Mouse (Mus musculus) cortical plate, adult 2 months (tissue): ENCODE data around the gene Wbp1. TPM values are rescaled to one million over a fixed set of nuclear protein-coding genes. Genes with fewer than 3 reads are reported as not detected.

ENCODE experiments used
- H3K27ac ChIP-seq: fragments of 200-500 bp; 2 replicates; pipeline ENCODE4 v1.5.1; 2012; ENCODE audit warnings: low read length, control low read depth, inconsistent platforms; ENCODE audit not compliant: insufficient read depth
- H3K4me1 ChIP-seq: fragments of 200-500 bp; 2 replicates; pipeline ENCODE4 v1.6.1; 2011; ENCODE audit warnings: low read length; ENCODE audit not compliant: control insufficient read depth, insufficient read depth
- H3K4me3 ChIP-seq: fragments of 200-500 bp; 2 replicates; pipeline ENCODE4 v1.5.1; 2011; ENCODE audit warnings: mild to moderate bottlenecking, low read length, control low read depth; ENCODE audit not compliant: insufficient read depth
- CTCF ChIP-seq: fragments of 200-500 bp; IDR thresholded peaks from 2 replicates; pipeline ENCODE4 v1.5.1; 2011; ENCODE audit warnings: mild to moderate bottlenecking, control low read depth, low read length; ENCODE audit not compliant: insufficient read depth; ENCODE audit errors: extremely low read depth
- POLR2A ChIP-seq: fragments of 200-500 bp; IDR thresholded peaks from 2 replicates; pipeline ENCODE4 v1.6.1; 2011; ENCODE audit warnings: mild to moderate bottlenecking, low read length, control low read depth; ENCODE audit not compliant: insufficient read depth; ENCODE audit errors: extremely low read depth
- polyA plus RNA-seq: library from polyadenylated mRNA; depleted of rRNA; stranded (reverse); fragments of >200 nt; gene quantifications from 2 replicates; pipeline ENCODE4 v1.2.3, GENCODE M21; 2012

The Wbp1 gene
- polyA plus RNA-seq, 1 experiment = 74.4 TPM

DNA sequence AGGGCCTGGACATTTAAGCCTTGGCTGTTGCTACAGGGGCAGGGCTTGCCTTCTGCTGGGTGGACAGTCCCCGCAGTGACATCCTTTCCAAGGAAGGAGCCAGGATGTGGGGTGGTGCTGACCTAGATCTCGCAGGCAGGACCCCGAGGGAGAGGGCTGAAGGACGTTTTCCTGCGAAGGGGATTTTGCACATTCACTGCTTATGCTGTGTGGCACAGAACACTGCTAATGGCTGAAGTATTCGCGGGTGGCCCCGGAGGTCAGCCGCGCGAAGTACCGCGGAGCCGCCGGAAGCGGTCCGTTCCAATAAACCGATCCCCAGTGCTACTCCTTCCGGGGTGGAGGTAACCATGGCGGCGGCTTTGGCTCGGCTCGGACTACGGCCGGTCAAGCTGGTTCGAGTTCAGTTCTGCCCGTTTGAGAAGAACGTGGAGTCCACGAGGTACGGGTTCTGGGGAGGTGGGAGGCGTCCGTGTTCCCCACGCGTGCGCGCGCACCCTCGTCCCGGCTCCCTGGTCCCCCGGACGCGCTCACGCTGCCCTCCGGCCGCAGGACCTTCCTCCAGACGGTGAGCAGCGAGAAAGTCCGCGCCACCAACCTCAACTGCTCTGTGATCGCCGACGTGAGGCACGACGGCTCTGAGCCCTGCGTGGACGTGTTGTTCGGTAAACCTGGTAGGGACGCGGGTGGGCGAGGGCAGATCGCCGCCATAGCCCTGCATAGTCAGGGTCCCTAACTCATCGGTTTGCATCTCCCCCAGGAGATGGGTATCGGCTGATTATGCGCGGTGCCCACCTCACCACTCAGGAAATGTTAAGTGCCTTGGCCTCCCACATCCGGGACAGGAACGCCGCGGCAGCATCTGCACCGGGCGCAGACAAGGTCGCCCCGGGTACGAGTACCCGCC is 12.3 kb downstream of the Wbp1 start, which contains the start of gene Mrpl53:
TSS of gene Mrpl53 (plus strand) at position 279 of the 907 bp plus-strand sequence.
- peak within 1 kb of the TSS; percentile 98 for H3K4me3 ChIP-seq
- peak within 1 kb of the TSS; percentile 84 for H3K27ac ChIP-seq
- H3K4me1 ChIP-seq = peaks cover 5% of the 10 kb centered on the region
- TF ChIP-seq CTCF = no peak
- peak; percentile 88 for TF ChIP-seq POLR2A

DNA sequence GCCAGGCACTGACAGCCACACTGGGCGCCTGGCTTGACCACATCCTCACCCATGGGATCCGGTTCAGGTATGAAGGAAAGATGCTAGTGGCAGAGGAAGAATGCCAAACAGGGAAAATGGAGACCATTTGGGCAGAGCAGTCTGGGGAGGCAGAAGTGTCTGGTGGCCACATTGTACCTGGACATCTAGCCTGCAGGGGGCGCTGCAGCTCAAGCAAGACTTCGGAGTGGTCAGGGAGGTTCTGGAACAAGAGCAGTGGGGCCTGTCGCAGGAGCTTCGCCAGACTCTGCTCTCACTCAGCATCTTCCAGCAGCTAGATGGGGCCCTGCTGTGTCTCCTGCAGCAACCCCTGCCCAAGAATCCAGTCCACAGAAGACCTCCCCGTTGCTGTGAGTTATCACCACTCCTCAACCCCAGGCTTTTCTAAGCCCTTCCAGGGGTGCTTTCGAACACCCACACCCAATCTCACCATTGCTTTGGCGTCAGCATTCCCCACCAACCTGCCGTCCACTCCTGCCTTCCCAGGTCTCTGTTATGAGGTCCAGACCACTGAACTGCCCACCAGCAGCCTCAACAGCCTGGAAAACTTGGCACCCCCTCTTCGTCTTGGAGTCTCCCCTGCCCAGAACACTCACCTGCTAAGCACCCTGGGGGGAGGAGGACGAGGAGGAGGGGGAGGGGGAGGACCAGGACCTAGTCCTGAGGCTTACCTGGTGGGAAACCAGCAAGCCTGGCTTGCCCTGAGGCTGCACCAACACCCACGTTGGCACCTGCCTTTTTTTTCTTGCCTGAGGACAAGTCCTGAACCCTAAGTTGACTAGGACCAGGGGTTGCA is 13.6 kb downstream of the Wbp1 start:
- TF ChIP-seq POLR2A = no peak
- TF ChIP-seq CTCF = peak; percentile 66
- Histone ChIP-seq H3K4me1 (peaks cover 5% of the 10 kb centered on the region), H3K4me3 (no peak overlapping the region; the same call in 1 of the 2 replicates), H3K27ac (no peak overlapping the region)

DNA sequence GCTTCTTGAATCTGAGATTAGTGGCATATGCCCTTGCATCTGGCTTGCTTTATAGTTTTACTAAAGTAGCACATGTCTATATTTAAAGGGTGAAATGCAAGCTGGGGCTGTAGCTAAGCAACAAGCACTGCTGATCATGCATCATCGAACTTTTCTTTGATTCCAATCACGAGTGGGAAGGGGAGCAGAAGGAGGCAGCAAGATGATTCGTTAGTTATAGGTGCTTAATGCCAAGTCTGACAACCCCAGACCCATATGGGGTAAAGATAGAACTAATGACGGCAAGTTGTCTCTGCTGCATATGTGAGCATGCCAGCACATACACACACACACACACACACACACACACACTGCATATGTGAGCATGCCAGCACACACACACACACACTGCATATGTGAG is 17.2 kb downstream of the Wbp1 start:
- Histone ChIP-seq H3K27ac (no peak overlapping the region), H3K4me3 (no peak overlapping the region), H3K4me1 (peaks cover 6% of the 10 kb centered on the region)
- TF ChIP-seq CTCF = no peak

DNA sequence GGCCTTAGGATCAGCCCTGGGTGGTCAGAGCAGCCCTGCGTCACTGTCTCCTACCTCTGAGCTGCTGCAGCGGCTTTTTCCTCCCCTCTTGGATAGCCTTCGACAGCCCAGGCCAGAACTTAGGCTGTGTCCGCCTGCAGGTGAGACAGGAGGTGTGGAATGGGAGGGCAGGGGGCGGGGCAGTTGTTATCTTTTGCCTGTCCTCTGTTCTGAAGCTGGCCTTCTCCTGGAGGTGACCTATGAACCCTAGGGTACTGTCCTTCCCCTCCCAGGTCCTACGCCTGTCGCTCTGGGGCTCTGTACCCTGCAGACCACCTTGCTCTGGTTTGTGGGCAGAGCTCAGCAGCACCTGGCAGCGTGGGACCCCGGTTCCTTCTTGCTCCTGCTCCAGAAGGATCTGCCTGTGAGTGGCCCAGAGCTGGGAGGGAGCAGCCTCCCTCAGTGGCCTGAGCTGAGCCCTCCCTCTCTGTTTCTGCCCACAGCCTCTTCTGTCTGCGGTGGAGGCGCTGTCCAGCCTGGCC is 18.2 kb downstream of the Wbp1 start:
- no peak overlapping the region for H3K27ac ChIP-seq
- H3K4me3 ChIP-seq = peak overlapping the region; percentile 53
- no peak for TF ChIP-seq POLR2A
- TF ChIP-seq CTCF = no peak
- peaks cover 6% of the 10 kb centered on the region for H3K4me1 ChIP-seq

DNA sequence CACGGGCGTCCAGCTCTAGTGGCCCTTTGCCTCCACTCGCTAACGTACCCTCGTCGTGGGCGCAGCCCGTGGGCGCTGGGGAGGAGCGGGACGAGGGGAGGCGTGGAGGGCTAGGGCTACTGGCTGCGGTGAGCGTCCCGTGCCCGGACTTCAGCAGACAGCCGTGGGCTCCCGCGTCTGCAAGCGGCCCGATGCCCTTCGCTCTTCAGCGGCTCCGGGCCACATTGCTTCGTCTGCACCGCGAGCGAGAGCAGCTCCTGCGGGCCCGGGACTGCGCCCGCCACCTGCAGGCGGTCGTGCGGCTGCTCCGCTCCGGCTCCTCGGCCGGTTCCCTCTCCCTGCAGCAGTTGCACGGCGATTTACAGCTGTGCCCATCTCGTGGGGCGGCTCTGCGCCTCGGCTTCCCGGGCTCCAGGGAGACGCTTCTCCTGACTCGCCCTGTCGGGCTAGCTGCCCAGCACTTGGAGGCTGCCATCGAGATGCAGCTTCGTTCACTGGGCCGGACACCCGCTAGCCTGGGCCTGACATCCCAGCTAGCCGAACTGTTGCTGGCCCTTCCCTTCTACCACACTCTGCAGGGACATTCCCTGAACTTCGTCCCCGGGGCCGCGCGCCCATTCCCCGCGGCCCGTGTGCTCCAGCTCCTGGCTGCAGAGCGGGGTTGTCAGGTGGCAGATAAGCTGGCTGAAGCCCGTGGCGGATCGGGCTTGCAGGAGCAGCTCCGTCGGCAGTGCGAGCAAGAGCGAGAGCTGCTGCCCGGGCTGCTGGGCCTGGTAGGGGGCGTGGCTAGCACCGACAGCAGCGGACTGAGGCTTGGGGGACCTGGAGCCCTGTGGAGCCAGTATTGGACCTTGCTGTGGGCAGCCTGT is 19.4 kb downstream of the Wbp1 start:
- Histone ChIP-seq H3K27ac (peak overlapping the region; percentile 8), H3K4me1 (peaks cover 4% of the 10 kb centered on the region), H3K4me3 (peak overlapping the region; percentile 53)
- TF ChIP-seq POLR2A = 0 out of 2 replicates have a peak, but pooled peaks have one; percentile 19
- TF ChIP-seq CTCF = no peak

DNA sequence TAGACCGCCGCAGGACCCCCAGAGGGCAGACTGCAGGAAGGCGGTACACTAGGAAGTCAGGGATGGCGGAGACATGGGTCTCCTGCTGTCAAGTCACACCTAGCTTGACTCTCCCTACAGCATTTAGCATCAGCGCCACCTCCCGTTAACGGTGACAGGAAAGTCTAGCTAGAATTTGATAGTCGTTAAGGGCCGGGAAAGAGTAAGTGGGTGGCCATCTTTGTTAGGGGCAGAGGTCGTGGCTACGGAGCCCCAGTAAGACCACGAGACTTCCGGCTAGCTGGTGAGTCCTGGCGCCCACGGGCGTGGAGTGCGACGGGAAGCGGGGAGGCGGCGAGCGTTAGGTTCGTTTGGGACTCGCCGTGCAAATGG is 20.1 kb downstream of the Wbp1 start, which contains the start of the genes Ccdc142 and Gm42688:
TSS of gene Ccdc142 (plus strand) at position 286 of the 372 bp plus-strand sequence.
TSS of gene Gm42688 (plus strand) at position 302 of the 372 bp plus-strand sequence.
- Histone ChIP-seq H3K4me3 (peak within 1 kb of the TSS; percentile 53), H3K4me1 (peaks cover 4% of the 10 kb centered on the region), H3K27ac (peak within 1 kb of the TSS; percentile 8)
- TF ChIP-seq CTCF = peak; percentile 54
- TF ChIP-seq POLR2A = no peak; the same call in 1 of the 2 replicates

DNA sequence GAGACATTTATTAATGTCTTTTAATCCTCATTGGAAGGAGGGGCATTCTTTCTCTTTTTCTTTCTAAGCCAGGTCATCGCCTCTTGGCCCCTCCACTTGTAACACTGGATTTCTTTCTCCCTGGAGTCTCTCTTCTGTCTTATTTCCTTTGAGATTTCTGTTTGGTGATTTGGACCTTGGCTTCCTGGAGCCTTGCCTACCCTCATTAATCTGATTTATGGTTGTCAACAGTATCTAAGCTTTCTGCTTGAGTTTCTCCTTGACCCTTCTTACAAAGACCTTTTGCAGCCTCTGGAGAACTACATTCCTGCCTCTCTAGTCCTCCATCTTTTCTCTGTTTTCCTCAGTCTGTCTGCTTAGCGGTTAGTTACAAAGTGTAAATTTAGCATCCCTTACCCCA is 22.9 kb downstream of the Wbp1 start:
- Histone ChIP-seq H3K4me1 (peaks cover 2% of the 10 kb centered on the region), H3K27ac (no peak overlapping the region), H3K4me3 (no peak overlapping the region)
- TF ChIP-seq POLR2A (no peak), CTCF (no peak)

DNA sequence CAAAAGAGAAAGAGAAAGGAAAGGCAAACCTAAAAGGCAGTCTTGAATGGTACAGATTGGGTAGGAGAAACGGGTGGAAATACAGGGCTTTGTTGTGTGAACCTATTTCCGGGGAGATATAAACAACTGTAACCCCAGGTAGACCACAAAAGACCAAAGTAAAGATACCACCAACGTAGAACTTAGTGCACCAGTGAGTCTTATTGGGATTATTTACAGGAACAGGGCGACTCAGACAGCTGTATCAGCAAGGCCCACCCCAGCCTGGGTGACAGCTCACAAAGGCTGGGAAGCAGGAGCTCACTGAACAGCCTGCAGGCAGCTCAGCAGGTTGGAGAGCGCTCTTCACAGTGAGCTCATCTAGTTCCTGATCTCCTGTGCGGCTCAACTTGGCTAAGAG is 25.4 kb downstream of the Wbp1 start:
- TF ChIP-seq POLR2A (no peak), CTCF (no peak)
- H3K4me3 ChIP-seq = no peak overlapping the region
- no peak overlapping the region for H3K27ac ChIP-seq
- no peaks in the 10 kb centered on the region for H3K4me1 ChIP-seq
